Mouse (Mus musculus): ENCODE results near the gene Stt3b.

- no peak for TF ChIP-seq MAX (IDR thresholded peaks at IDR 0.05; ENCODE audit: low read depth)
- TF ChIP-seq POLR2A (IDR thresholded peaks at IDR 0.05; ENCODE audit: insufficient read length, low read depth), result no peak
- TF ChIP-seq REST (IDR thresholded peaks at IDR 0.05; ENCODE audit: insufficient read depth, insufficient read length), result no peak
- no peak for TF ChIP-seq CEBPB (IDR thresholded peaks at IDR 0.05; ENCODE audit: insufficient read depth, poor library complexity, severe bottlenecking)
- TF ChIP-seq USF1 (IDR thresholded peaks at IDR 0.05; ENCODE audit: low read depth), result no peak
- TF ChIP-seq POLR2AphosphoS2 (IDR thresholded peaks at IDR 0.05; ENCODE audit: insufficient read length, low read depth), result no peak
- TF ChIP-seq E2F4 (IDR thresholded peaks at IDR 0.05; ENCODE audit: insufficient read depth), result no peak
- TF ChIP-seq TCF12 (IDR thresholded peaks at IDR 0.05; ENCODE audit: insufficient read depth, poor library complexity, severe bottlenecking), result no peak
- TF ChIP-seq MYOG (IDR thresholded peaks at IDR 0.05; ENCODE audit: control insufficient read depth in 1 of 3, insufficient read depth in 1 of 3, insufficient read length in 2 of 3, low read depth in 2 of 3), result no peak
- no peak for TF ChIP-seq MYOD1 (IDR thresholded peaks at IDR 0.05; ENCODE audit: control insufficient read depth in 1 of 3, insufficient read length in 2 of 3, low read depth in 2 of 3)
These were observed 81.1 kb downstream of the Stt3b start for GRCm38 (mm10) chr9:115229145-115229544.

Data from myocyte (in vitro differentiated cells).